Mouse (Mus musculus) forebrain, postnatal 0 days (tissue): Measurements from ENCODE around the gene Serpina10. TPM values are rescaled to one million over a fixed set of nuclear protein-coding genes. Genes with fewer than 3 reads are reported as not detected.

Experiments
- ATAC-seq: fragments of 200-750 bp; cut with Nextera tagmentation; 2 replicates; pipeline ENCODE4 v1.8.0; 2017; ENCODE audit warnings: mild to moderate bottlenecking, moderate library complexity
- DNase-seq: peaks from one replicate; pipeline ENCODE4 v3.0.0-alpha.2; 2015
- H3K27ac ChIP-seq: fragments of 300-500 bp; sonication (generic); 2 replicates; pipeline ENCODE4 v1.5.1; 2014; ENCODE audit warnings: low read depth, mild to moderate bottlenecking, antibody characterized with exemption, low read length, moderate library complexity, mixed read lengths
- H3K27me3 ChIP-seq: fragments of 300-500 bp; sonication (generic); 2 replicates; pipeline ENCODE4 v1.6.1; 2014; ENCODE audit warnings: mild to moderate bottlenecking, low read length, mixed read lengths; ENCODE audit not compliant: insufficient read depth
- H3K36me3 ChIP-seq: fragments of 300-500 bp; sonication (generic); 2 replicates; pipeline ENCODE4 v1.6.1; 2014; ENCODE audit warnings: mild to moderate bottlenecking, moderate library complexity; ENCODE audit not compliant: insufficient read depth
- H3K4me1 ChIP-seq: fragments of 300-500 bp; sonication (generic); 2 replicates; pipeline ENCODE4 v1.6.1; 2014; ENCODE audit warnings: antibody characterized with exemption; ENCODE audit not compliant: insufficient read depth
- H3K4me2 ChIP-seq: fragments of 300-500 bp; sonication (generic); 2 replicates; pipeline ENCODE4 v1.6.1; 2014; ENCODE audit warnings: low read depth, mild to moderate bottlenecking, moderate library complexity
- H3K4me3 ChIP-seq: fragments of 300-500 bp; sonication (generic); 2 replicates; pipeline ENCODE4 v1.5.1; 2014; ENCODE audit warnings: low read depth, low read length, mixed read lengths
- H3K9ac ChIP-seq: fragments of 300-500 bp; sonication (generic); 2 replicates; pipeline ENCODE4 v1.6.1; 2014; ENCODE audit warnings: mild to moderate bottlenecking
- H3K9me3 ChIP-seq: fragments of 300-500 bp; sonication (generic); 2 replicates; pipeline ENCODE4 v1.6.1; 2016; ENCODE audit warnings: low read length
- CTCF ChIP-seq: sonication (generic); IDR thresholded peaks from 2 replicates; pipeline ENCODE4 v1.5.1; 2016; ENCODE audit warnings: antibody characterized with exemption, control low read depth, low read depth
- WGBS: fragments of 180-500 bp; shearing (Covaris S2); extraction: QIAGEN DNeasy Blood & Tissue Kit; methylation state at CpG from one replicate; pipeline ENCODE4 v1.1.7; 2014; 5-methylcytosine and 5-hydroxymethylcytosine counted together
- polyA plus RNA-seq: library from polyadenylated mRNA; unstranded; fragments of >200 nt; fragmentation: Nextera tagmentation; extraction: Ambion mirVana; gene quantifications from 2 replicates; pipeline ENCODE4 v1.2.1, GENCODE M21; 2015
- total RNA-seq: library from RNA; depleted of rRNA; stranded (reverse); fragments of >200 nt; gene quantifications from 2 replicates; pipeline ENCODE4 v1.2.3, GENCODE M21; 2014; rRNA removed

Gene Serpina10
- total and polyA plus RNA-seq, 2 experiments from 2014 or later, result 0.04 TPM; not detected in 1

GRCm38 (mm10) chr12:103567129-103567528 is 64.1 kb downstream of the Serpina10 start:
- H3K36me3 ChIP-seq, result no peaks in the 10 kb centered on the region
- H3K9ac ChIP-seq, result no peak overlapping the region
- no peaks in the 10 kb centered on the region for H3K9me3 ChIP-seq
- no peak overlapping the region for H3K27ac ChIP-seq
- H3K4me2 ChIP-seq, result no peak overlapping the region
- no peak for ATAC-seq
- TF ChIP-seq CTCF, result peak; percentile 43
- H3K4me1 ChIP-seq, result no peaks in the 10 kb centered on the region
- peak; percentile 10 for DNase-seq
- no peak overlapping the region for H3K4me3 ChIP-seq
- no peaks in the 10 kb centered on the region for H3K27me3 ChIP-seq
- 71% methylated on average over 3 of the region's 3 CpGs for WGBS

DNA sequence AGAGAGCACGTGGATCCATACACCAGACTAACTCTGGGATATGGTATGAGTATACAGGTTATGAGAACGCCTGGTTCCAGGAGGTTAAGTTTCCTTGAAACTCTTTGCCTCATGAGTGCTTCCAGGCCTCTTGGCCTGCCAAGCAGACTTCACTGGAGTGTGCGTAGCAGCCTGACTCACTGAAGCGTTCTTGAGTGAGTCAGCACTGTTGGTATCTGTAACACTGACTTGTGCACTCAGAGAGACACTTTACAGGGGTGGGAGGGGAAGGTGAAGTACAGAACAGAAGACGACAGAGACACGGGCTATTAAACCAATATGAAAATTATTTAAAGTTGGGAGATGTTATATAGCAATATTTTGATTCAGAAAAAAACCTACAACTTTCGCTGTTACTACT is 66.1 kb downstream of the Serpina10 start:
- no peak for TF ChIP-seq CTCF
- no peaks in the 10 kb centered on the region for H3K27me3 ChIP-seq
- H3K4me3 ChIP-seq, result no peak overlapping the region
- no peaks in the 10 kb centered on the region for H3K9me3 ChIP-seq
- no peak overlapping the region for H3K27ac ChIP-seq
- no peaks in the 10 kb centered on the region for H3K36me3 ChIP-seq
- H3K4me2 ChIP-seq, result no peak overlapping the region
- no peak overlapping the region for H3K9ac ChIP-seq
- 84% methylated on average over 7 of the region's 7 CpGs for WGBS
- no peak for DNase-seq
- no peaks in the 10 kb centered on the region for H3K4me1 ChIP-seq
- ATAC-seq, result no peak

Other genes starting within 250 kb of the Serpina10 start
- gene Otub2, start 242.8 kb downstream of the Serpina10 start, total RNA-seq, result 22.2 and 26.5 TPM in 2 replicates
- 18.9 and 21.3 TPM in 2 replicates for gene Otub2, start 242.8 kb downstream of the Serpina10 start, polyA plus RNA-seq
- gene 9330161L09Rik, start 223.6 kb downstream of the Serpina10 start, total RNA-seq, result 5.1 and 11.8 TPM in 2 replicates
- 0.82 and 1.3 TPM in 2 replicates for gene 9330161L09Rik, start 223.6 kb downstream of the Serpina10 start, polyA plus RNA-seq
- 140 and 175 TPM in 2 replicates for gene Ddx24, start 205.6 kb downstream of the Serpina10 start, total RNA-seq
- 169 and 173 TPM in 2 replicates for gene Ddx24, start 205.6 kb downstream of the Serpina10 start, polyA plus RNA-seq
- gene Ifi27, start 197.2 kb downstream of the Serpina10 start, total RNA-seq, result 13.2 and 19.1 TPM in 2 replicates
- gene Ifi27, start 197.2 kb downstream of the Serpina10 start, polyA plus RNA-seq, result 22.1 and 26.5 TPM in 2 replicates
- 7.8 and 9.4 TPM in 2 replicates for gene Ifi27l2a, start 187.8 kb downstream of the Serpina10 start, total RNA-seq
- 10.2 and 16.4 TPM in 2 replicates for gene Ifi27l2a, start 187.8 kb downstream of the Serpina10 start, polyA plus RNA-seq
- gene Ifi27l2b, start 174.2 kb downstream of the Serpina10 start, total RNA-seq, result not detected in 2 replicates
- gene Ifi27l2b, start 174.2 kb downstream of the Serpina10 start, polyA plus RNA-seq, result not detected in 2 replicates
- gene Ppp4r4, start 99.2 kb downstream of the Serpina10 start, total RNA-seq, result 9.9 and 12.4 TPM in 2 replicates
- gene Ppp4r4, start 99.2 kb downstream of the Serpina10 start, polyA plus RNA-seq, result 1.6 and 3.4 TPM in 2 replicates
- not detected in 2 replicates for gene Serpina6, start 25.8 kb upstream of the Serpina10 start, total RNA-seq
- 0.11 TPM in 1 of 2 replicates, not detected in the other for gene Serpina6, start 25.8 kb upstream of the Serpina10 start, polyA plus RNA-seq
- gene Serpina16, start 44.7 kb upstream of the Serpina10 start, total RNA-seq, result not detected in 2 replicates
- gene Serpina16, start 44.7 kb upstream of the Serpina10 start, polyA plus RNA-seq, result not detected in 2 replicates
- not detected in 2 replicates for gene Serpina1f, start 64.1 kb upstream of the Serpina10 start, total RNA-seq
- not detected in 2 replicates for gene Serpina1f, start 64.1 kb upstream of the Serpina10 start, polyA plus RNA-seq
- gene Serpina1d, start 142.1 kb upstream of the Serpina10 start, total RNA-seq, result not detected in 2 replicates
- gene Serpina1d, start 142.1 kb upstream of the Serpina10 start, polyA plus RNA-seq, result not detected in 2 replicates
- not detected in 2 replicates for gene Serpina1b, start 198.9 kb upstream of the Serpina10 start, total RNA-seq
- not detected in 2 replicates for gene Serpina1b, start 198.9 kb upstream of the Serpina10 start, polyA plus RNA-seq
- gene Serpina1a, start 232.1 kb upstream of the Serpina10 start, total RNA-seq, result not detected in 2 replicates
- gene Serpina1a, start 232.1 kb upstream of the Serpina10 start, polyA plus RNA-seq, result not detected in 2 replicates